Mouse (Mus musculus) brain, embryonic 14.5 days (tissue): ENCODE results near the gene Tnks2. TPM values are rescaled to one million over a fixed set of nuclear protein-coding genes. Genes with fewer than 3 reads are reported as not detected.
A peak's percentile ranks its signal among the peaks of the same experiment; 100 is the strongest.
"Not testable (repeated sequence)": the region's sequence is repeated elsewhere in the genome, so short reads cannot be mapped to it uniquely, and the experiment has no call there.

Experiments
- DNase-seq: peaks from one replicate; pipeline ENCODE4 v3.0.0-alpha.2; 2011; ENCODE audit warnings: low read depth
- CTCF ChIP-seq: fragments of 200-500 bp; IDR thresholded peaks from 2 replicates; pipeline ENCODE4 v1.5.1; 2012; ENCODE audit warnings: inconsistent platforms, mild to moderate bottlenecking, moderate library complexity, borderline replicate concordance; ENCODE audit not compliant: insufficient read depth, insufficient read length; ENCODE audit errors: extremely low read depth
- POLR2A ChIP-seq: fragments of 200-500 bp; IDR thresholded peaks from 2 replicates; pipeline ENCODE4 v1.6.1; 2012; ENCODE audit warnings: mild to moderate bottlenecking, inconsistent platforms, borderline replicate concordance; ENCODE audit not compliant: poor library complexity, insufficient read depth, insufficient read length, severe bottlenecking; ENCODE audit errors: extremely low read depth
- polyA plus RNA-seq: library from polyadenylated mRNA; depleted of rRNA; stranded (reverse); fragments of >200 nt; gene quantifications from 2 replicates; pipeline ENCODE4 v1.2.3, GENCODE M21; 2012

Gene Tnks2
- polyA plus RNA-seq, 1 experiment = 119 TPM

- TF ChIP-seq POLR2A (no peak), CTCF (no peak)
- no peak for DNase-seq
Observed at GRCm38 (mm10) chr19:36809476-36810168, 24.4 kb upstream of the Tnks2 start.

GRCm38 (mm10) chr19:36812011-36812410, 22.0 kb upstream of the Tnks2 start:
- DNase-seq = peak; percentile 37
- TF ChIP-seq POLR2A (no peak), CTCF (no peak)

GRCm38 (mm10) chr19:36815396-36816271, 18.4 kb upstream of the Tnks2 start:
- DNase-seq = peak; percentile 91
- TF ChIP-seq POLR2A (no peak), CTCF (peak; percentile 53; the same call in 1 of the 2 replicates)

- peak; percentile 75 for DNase-seq
- no peak for TF ChIP-seq CTCF
- 0 out of 2 replicates have a peak, but pooled peaks have one; percentile 10 for TF ChIP-seq POLR2A
Observed at GRCm38 (mm10) chr19:36818141-36818885, 15.7 kb upstream of the Tnks2 start.

GRCm38 (mm10) chr19:36819199-36819598, 14.8 kb upstream of the Tnks2 start:
- TF ChIP-seq CTCF (no peak), POLR2A (no peak)

GRCm38 (mm10) chr19:36820469-36820868, 13.6 kb upstream of the Tnks2 start:
- no peak for DNase-seq
- TF ChIP-seq CTCF (no peak), POLR2A (no peak)

More at GRCm38 (mm10) chr19:36819199-36819598, 14.8 kb upstream of the Tnks2 start:
- DNase-seq = no peak

GRCm38 (mm10) chr19:36821301-36821700, 12.7 kb upstream of the Tnks2 start:
- not testable (repeated sequence) for DNase-seq

- no peak for DNase-seq
Observed at GRCm38 (mm10) chr19:36822701-36823100, 11.3 kb upstream of the Tnks2 start.

GRCm38 (mm10) chr19:36827650-36828049, 6.4 kb upstream of the Tnks2 start:
- TF ChIP-seq CTCF = no peak
- TF ChIP-seq POLR2A = no peak
- DNase-seq = no peak

More at GRCm38 (mm10) chr19:36822701-36823100, 11.3 kb upstream of the Tnks2 start:
- TF ChIP-seq CTCF = no peak
- TF ChIP-seq POLR2A = no peak

- no peak for DNase-seq
- no peak for TF ChIP-seq CTCF
- TF ChIP-seq POLR2A = no peak
Observed at GRCm38 (mm10) chr19:36828322-36828721, 5.7 kb upstream of the Tnks2 start.

GRCm38 (mm10) chr19:36832951-36833787, 863 bp upstream of the Tnks2 start:
- TF ChIP-seq POLR2A = no peak
- TF ChIP-seq CTCF = no peak
- peak; percentile 63 for DNase-seq
